Mouse (Mus musculus): ENCODE measurements around the gene Rrbp1. TPM values are rescaled to one million over a fixed set of nuclear protein-coding genes. Genes with fewer than 3 reads are reported as not detected.

Rrbp1 gene
- total and polyA plus RNA-seq, 3 experiments: 56.7 to 128 (median 127) TPM

- no peak overlapping the region for H3K9ac ChIP-seq (ENCODE audit: control insufficient read depth, low read depth, low read length, poor library complexity, severe bottlenecking)
- H3K79me2 ChIP-seq (ENCODE audit: control insufficient read depth, insufficient read depth, low read length, poor library complexity): no peaks in the 10 kb centered on the region
- peak; percentile 51; the same call in 1 of the 2 replicates for TF ChIP-seq POLR2AphosphoS2 (IDR thresholded peaks at IDR 0.05; ENCODE audit: low read length)
- no peak for TF ChIP-seq POLR2A (IDR thresholded peaks at IDR 0.05; ENCODE audit: control insufficient read depth in 1 of 2, insufficient read depth in 1 of 2, low read depth in 1 of 2, low read length in 2 of 2, poor library complexity in 1 of 2)
- H3K36me3 ChIP-seq (ENCODE audit: control insufficient read depth in 1 of 2, insufficient read depth in 2 of 2, low read length in 2 of 2): no peaks in the 10 kb centered on the region; a peak in 1 of 4 replicates
- H3K9me3 ChIP-seq (replicated peaks; ENCODE audit: insufficient read depth, low read length): no peaks in the 10 kb centered on the region
- H3K27ac ChIP-seq (ENCODE audit: control insufficient read depth, low read depth, low read length): no peak overlapping the region
- H3K4me3 ChIP-seq (ENCODE audit: control insufficient read depth in 1 of 2, insufficient read depth in 1 of 2, low read depth in 2 of 2, low read length in 2 of 2): no peak overlapping the region
- no peaks in the 10 kb centered on the region for H3K4me1 ChIP-seq (ENCODE audit: control insufficient read depth in 1 of 2, insufficient read depth in 2 of 2, low read length in 2 of 2)
- no peak for DNase-seq (ENCODE audit: low read depth, low spot score)
- H3K27me3 ChIP-seq (ENCODE audit: control insufficient read depth in 1 of 2, insufficient read depth in 2 of 2, low read length in 2 of 2): no peaks in the 10 kb centered on the region
Measured at GRCm38 (mm10) chr2:143944796-143945195, 66.3 kb downstream of the Rrbp1 start.

GRCm38 (mm10) chr2:143940406-143940805, 70.7 kb downstream of the Rrbp1 start:
- no peaks in the 10 kb centered on the region for H3K27me3 ChIP-seq (ENCODE audit: control insufficient read depth in 1 of 2, insufficient read depth in 2 of 2, low read length in 2 of 2)
- H3K4me3 ChIP-seq (ENCODE audit: control insufficient read depth in 1 of 2, insufficient read depth in 1 of 2, low read depth in 2 of 2, low read length in 2 of 2): no peak overlapping the region
- H3K79me2 ChIP-seq (ENCODE audit: control insufficient read depth, insufficient read depth, low read length, poor library complexity): peaks cover 4% of the 10 kb centered on the region; the same call in 1 of the 2 replicates
- DNase-seq (ENCODE audit: low read depth, low spot score): no peak
- H3K27ac ChIP-seq (ENCODE audit: control insufficient read depth, low read depth, low read length): no peak overlapping the region
- H3K9me3 ChIP-seq (replicated peaks; ENCODE audit: insufficient read depth, low read length): no peaks in the 10 kb centered on the region
- H3K4me1 ChIP-seq (ENCODE audit: control insufficient read depth in 1 of 2, insufficient read depth in 2 of 2, low read length in 2 of 2): no peaks in the 10 kb centered on the region
- H3K9ac ChIP-seq (ENCODE audit: control insufficient read depth, low read depth, low read length, poor library complexity, severe bottlenecking): no peak overlapping the region
- no peaks in the 10 kb centered on the region; a peak in 2 of 4 replicates for H3K36me3 ChIP-seq (ENCODE audit: control insufficient read depth in 1 of 2, insufficient read depth in 2 of 2, low read length in 2 of 2)
- TF ChIP-seq CTCF (IDR thresholded peaks at IDR 0.05 in 2 of 3, conservative IDR thresholded peaks at IDR 0.05 in 1 of 3; ENCODE audit: control insufficient read depth in 1 of 3, insufficient read depth in 1 of 3, low read depth in 2 of 3, low read length in 3 of 3, poor library complexity in 1 of 3, severe bottlenecking in 1 of 3): no peak
- TF ChIP-seq ZC3H11A (IDR thresholded peaks at IDR 0.05; ENCODE audit: low read depth, low read length): no peak
- no peak for TF ChIP-seq RCOR1 (IDR thresholded peaks at IDR 0.05; ENCODE audit: low read depth, low read length)
- TF ChIP-seq ELF1 (IDR thresholded peaks at IDR 0.05; ENCODE audit: low read depth, low read length): no peak
- no peak for TF ChIP-seq ZKSCAN1 (IDR thresholded peaks at IDR 0.05; ENCODE audit: low read depth, low read length)
- no peak for TF ChIP-seq USF2 (IDR thresholded peaks at IDR 0.05; ENCODE audit: borderline replicate concordance in 1 of 2, insufficient read depth in 1 of 2, low read depth in 1 of 2, low read length in 2 of 2)
- TF ChIP-seq E2F4 (IDR thresholded peaks at IDR 0.05; ENCODE audit: borderline replicate concordance, low read depth, low read length): no peak
- no peak for TF ChIP-seq HCFC1 (IDR thresholded peaks at IDR 0.05; ENCODE audit: low read depth, low read length)
- TF ChIP-seq GATA1 (IDR thresholded peaks at IDR 0.05; ENCODE audit: low read depth, low read length): no peak
- TF ChIP-seq CHD1 (IDR thresholded peaks at IDR 0.05; ENCODE audit: low read depth, low read length): no peak
- no peak for TF ChIP-seq SMC3 (IDR thresholded peaks at IDR 0.05; ENCODE audit: low read depth, low read length)
- TF ChIP-seq KAT2A (conservative IDR thresholded peaks at IDR 0.05; ENCODE audit: low read depth, low read length): no peak
- no peak for TF ChIP-seq BHLHE40 (IDR thresholded peaks at IDR 0.05; ENCODE audit: borderline replicate concordance, low read depth, low read length)
- no peak for TF ChIP-seq MYC (IDR thresholded peaks at IDR 0.05; ENCODE audit: low read depth, low read length)
- TF ChIP-seq CHD2 (IDR thresholded peaks at IDR 0.05; ENCODE audit: low read length): no peak
- TF ChIP-seq TCF12 (IDR thresholded peaks at IDR 0.05; ENCODE audit: low read depth, low read length): no peak
- no peak for TF ChIP-seq ETS1 (IDR thresholded peaks at IDR 0.05; ENCODE audit: low read depth, low read length)
- no peak for TF ChIP-seq MAX (IDR thresholded peaks at IDR 0.05; ENCODE audit: low read length)
